Mouse (Mus musculus): ENCODE data around the gene Llgl2. TPM values are rescaled to one million over a fixed set of nuclear protein-coding genes. Genes with fewer than 3 reads are reported as not detected.

The Llgl2 gene
- 35.4 TPM for polyA plus RNA-seq (2017; shearing (Covaris generic))

GRCm38 (mm10) chr11:115823774-115824740 is at the start of gene Llgl2:
Gene Llgl2, plus strand, starts transcription at chr11:115824049.

GRCm38 (mm10) chr11:115813507-115814296 is 10.1 kb upstream of the Llgl2 start, which contains the start of gene Caskin2:
Gene Caskin2, minus strand, starts transcription at chr11:115813639.

GRCm38 (mm10) chr11:115814605-115815450 is 9.0 kb upstream of the Llgl2 start, which contains the start of gene Tsen54:
Gene Tsen54, plus strand, starts transcription at chr11:115814724.

GRCm38 (mm10) chr11:115858354-115858753 is 34.5 kb downstream of the Llgl2 start, which contains the start of gene Myo15b:
Gene Myo15b, plus strand, starts transcription at chr11:115858406.

GRCm38 (mm10) chr11:115899486-115900266 is 75.8 kb downstream of the Llgl2 start, which contains the start of gene Smim5:
Gene Smim5, plus strand, starts transcription at chr11:115899966.

Other genes with a start within 250 kb of the Llgl2 start
- gene Mrps7, start 220.1 kb upstream of the Llgl2 start, polyA plus RNA-seq (2017; shearing (Covaris generic)): 68.3 TPM
- gene Gga3, start 220.0 kb upstream of the Llgl2 start, polyA plus RNA-seq (2017; shearing (Covaris generic)): 71.5 TPM
- 198 TPM for gene Mif4gd, start 211.1 kb upstream of the Llgl2 start, polyA plus RNA-seq (2017; shearing (Covaris generic))
- gene Slc25a19, start 195.8 kb upstream of the Llgl2 start, polyA plus RNA-seq (2017; shearing (Covaris generic)): 70.8 TPM
- gene Grb2, start 115.5 kb upstream of the Llgl2 start, polyA plus RNA-seq (2017; shearing (Covaris generic)): 10.7 TPM
- gene Tmem94, start 58.6 kb upstream of the Llgl2 start, polyA plus RNA-seq (2017; shearing (Covaris generic)): 35.9 TPM
- 2.9 TPM for gene Caskin2, start 10.4 kb upstream of the Llgl2 start, polyA plus RNA-seq (2017; shearing (Covaris generic))
- gene Tsen54, start 9.3 kb upstream of the Llgl2 start, polyA plus RNA-seq (2017; shearing (Covaris generic)): 13.0 TPM
- 0.24 TPM for gene Myo15b, start 34.4 kb downstream of the Llgl2 start, polyA plus RNA-seq (2017; shearing (Covaris generic))
- 0.38 TPM for gene Smim5, start 75.9 kb downstream of the Llgl2 start, polyA plus RNA-seq (2017; shearing (Covaris generic))
- 0.86 TPM for gene Smim6, start 88.0 kb downstream of the Llgl2 start, polyA plus RNA-seq (2017; shearing (Covaris generic))
- 48.9 TPM for gene Sap30bp, start 109.2 kb downstream of the Llgl2 start, polyA plus RNA-seq (2017; shearing (Covaris generic))
- gene Recql5, start 109.4 kb downstream of the Llgl2 start, polyA plus RNA-seq (2017; shearing (Covaris generic)): 23.0 TPM
- 0.07 TPM for gene Itgb4, start 150.7 kb downstream of the Llgl2 start, polyA plus RNA-seq (2017; shearing (Covaris generic))
- gene Galk1, start 188.7 kb downstream of the Llgl2 start, polyA plus RNA-seq (2017; shearing (Covaris generic)): 40.7 TPM
- 1,313 TPM for gene H3f3b, start 203.9 kb downstream of the Llgl2 start, polyA plus RNA-seq (2017; shearing (Covaris generic))
- gene Unk, start 206.3 kb downstream of the Llgl2 start, polyA plus RNA-seq (2017; shearing (Covaris generic)): 41.0 TPM

Data from CD4-positive, CD25-positive, alpha-beta regulatory T cell, adult 9 weeks (primary cell).